Mouse (Mus musculus) kidney, embryonic 16.5 days (tissue): Measurements from ENCODE around the gene Evx1. TPM values are rescaled to one million over a fixed set of nuclear protein-coding genes. Genes with fewer than 3 reads are reported as not detected.
"Not testable (repeated sequence)": the region's sequence is repeated elsewhere in the genome, so short reads cannot be mapped to it uniquely, and the experiment has no call there.

Source experiments
- ATAC-seq: fragments of 200-750 bp; cut with Nextera tagmentation; 2 replicates; pipeline ENCODE4 v1.8.0; 2017; ENCODE audit warnings: moderate TSS enrichment; ENCODE audit not compliant: low FRiP score, low TSS enrichment
- H3K27ac ChIP-seq: fragments of 300-500 bp; sonication (generic); 2 replicates; pipeline ENCODE4 v1.5.1; 2014; ENCODE audit warnings: low read length
- H3K27me3 ChIP-seq: fragments of 300-500 bp; sonication (generic); 2 replicates; pipeline ENCODE4 v1.6.1; 2014; ENCODE audit warnings: low read length, control low read depth, mixed read lengths; ENCODE audit not compliant: insufficient read depth
- H3K36me3 ChIP-seq: fragments of 300-500 bp; sonication (generic); 2 replicates; pipeline ENCODE4 v1.6.1; 2014; ENCODE audit warnings: low read length, control low read depth, mixed read lengths; ENCODE audit not compliant: insufficient read depth
- H3K4me1 ChIP-seq: fragments of 300-500 bp; sonication (generic); 2 replicates; pipeline ENCODE4 v1.6.1; 2014; ENCODE audit warnings: low read length, control low read depth, mixed read lengths; ENCODE audit not compliant: insufficient read depth
- H3K4me2 ChIP-seq: fragments of 300-500 bp; sonication (generic); replicated peaks from 2 replicates; pipeline ENCODE4 v1.6.1; 2014; ENCODE audit warnings: low read depth, low read length
- H3K4me3 ChIP-seq: fragments of 300-500 bp; sonication (generic); 2 replicates; pipeline ENCODE4 v1.5.1; 2014; ENCODE audit warnings: mild to moderate bottlenecking, low read length
- H3K9ac ChIP-seq: fragments of 300-500 bp; sonication (generic); replicated peaks from 2 replicates; pipeline ENCODE4 v1.6.1; 2014; ENCODE audit warnings: low read length
- H3K9me3 ChIP-seq: fragments of 300-500 bp; sonication (generic); 2 replicates; pipeline ENCODE4 v1.6.1; 2016; ENCODE audit warnings: low read length, control low read depth
- WGBS: fragments of 180-500 bp; shearing (Covaris S2); extraction: QIAGEN DNeasy Blood & Tissue Kit; methylation state at CpG from one replicate; pipeline ENCODE4 v1.1.7; 2014; 5-methylcytosine and 5-hydroxymethylcytosine counted together
- polyA plus RNA-seq: library from polyadenylated mRNA; unstranded; fragments of >200 nt; fragmentation: Nextera tagmentation; extraction: Ambion mirVana; gene quantifications from 2 replicates; pipeline ENCODE4 v1.2.1, GENCODE M21; 2015

The Evx1 gene
- polyA plus RNA-seq, 1 experiment from 2014 or later, result not detected

DNA sequence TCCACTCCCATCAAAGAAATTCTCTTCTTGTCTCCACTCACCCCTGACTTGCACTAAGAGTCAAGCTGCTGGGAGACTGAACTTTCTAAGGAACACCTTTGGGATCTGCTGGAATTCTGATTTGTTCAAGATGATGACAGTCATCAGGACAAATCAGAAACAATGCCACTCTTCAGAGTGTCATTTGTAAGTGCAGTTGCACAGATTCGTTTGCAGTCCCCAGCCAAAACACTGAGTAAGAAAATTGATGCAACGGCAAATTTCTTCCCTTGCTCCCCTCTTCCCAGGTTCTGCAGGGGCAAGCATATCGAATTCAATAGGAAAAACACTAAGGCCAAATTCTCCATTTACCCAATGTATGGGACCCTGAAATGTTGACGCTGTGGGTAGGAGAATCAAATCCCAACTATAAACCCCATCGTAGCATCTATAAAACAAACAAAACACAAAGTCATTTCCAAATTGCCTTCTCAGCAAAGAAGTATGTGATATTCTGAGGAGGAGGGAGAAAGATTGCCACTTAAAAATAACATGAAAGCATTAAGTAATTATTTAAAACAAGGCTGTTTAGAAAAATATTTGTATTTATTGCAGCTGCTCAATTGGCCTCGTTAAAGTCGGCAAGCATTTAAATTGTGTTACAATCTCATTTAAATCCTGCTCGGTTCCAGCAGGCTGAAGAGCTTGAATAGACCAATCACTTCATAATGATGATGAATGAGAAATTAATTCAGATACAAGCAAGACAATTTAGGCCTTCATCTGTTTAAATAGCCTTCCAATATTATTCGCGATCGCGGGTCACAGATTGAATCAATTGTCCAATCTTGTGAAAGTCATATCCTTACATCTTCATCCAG is 7.9 kb downstream of the Evx1 start:
- no peaks in the 10 kb centered on the region for H3K9me3 ChIP-seq
- 6% methylated on average over 12 of the region's 12 CpGs for WGBS
- H3K27me3 ChIP-seq, result peaks cover 84% of the 10 kb centered on the region
- H3K9ac ChIP-seq, result no peak overlapping the region
- H3K4me3 ChIP-seq, result no peak overlapping the region
- no peaks in the 10 kb centered on the region for H3K36me3 ChIP-seq
- ATAC-seq, result no peak
- peaks cover 8% of the 10 kb centered on the region for H3K4me1 ChIP-seq
- no peak overlapping the region for H3K4me2 ChIP-seq
- H3K27ac ChIP-seq, result no peak overlapping the region

DNA sequence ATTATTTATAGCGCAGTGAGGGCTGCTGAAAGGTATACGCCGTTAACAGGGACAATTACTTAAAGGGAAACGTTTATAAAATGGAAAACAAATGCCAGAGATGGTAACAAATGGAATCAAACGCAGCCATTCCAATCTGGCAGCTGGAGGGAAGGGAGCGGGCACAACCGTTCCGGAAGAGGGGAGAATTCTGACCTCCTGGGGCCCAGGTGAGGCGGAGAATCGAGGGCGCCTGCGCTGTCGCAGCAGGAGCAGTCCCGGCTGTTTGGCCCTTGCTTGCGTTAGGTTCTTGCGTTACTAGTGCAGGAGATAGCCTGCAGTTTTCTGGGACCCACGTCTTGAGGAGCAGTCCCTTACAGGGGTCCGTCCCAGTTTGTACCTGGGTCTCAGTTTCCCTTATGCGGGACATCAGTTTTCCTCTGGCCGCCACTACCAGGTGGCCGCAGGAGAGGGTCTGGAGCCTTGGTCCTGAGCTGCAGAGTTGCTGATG is 8.6 kb downstream of the Evx1 start:
- no peak for ATAC-seq
- Histone ChIP-seq H3K9ac (no peak overlapping the region), H3K9me3 (no peaks in the 10 kb centered on the region), H3K36me3 (no peaks in the 10 kb centered on the region), H3K4me3 (no peak overlapping the region), H3K4me1 (peaks cover 1% of the 10 kb centered on the region; the same call in 1 of the 2 replicates), H3K27ac (no peak overlapping the region), H3K27me3 (peaks cover 82% of the 10 kb centered on the region), H3K4me2 (no peak overlapping the region)
- WGBS, result 3% methylated on average over 21 of the region's 21 CpGs

GRCm38 (mm10) chr6:52322721-52323215 is 9.5 kb downstream of the Evx1 start:
- WGBS, result 2% methylated on average over 16 of the region's 16 CpGs
- ATAC-seq, result no peak
- no peak overlapping the region for H3K27ac ChIP-seq
- H3K27me3 ChIP-seq, result peaks cover 73% of the 10 kb centered on the region
- no peaks in the 10 kb centered on the region for H3K4me1 ChIP-seq
- H3K4me3 ChIP-seq, result no peak overlapping the region
- no peak overlapping the region for H3K9ac ChIP-seq
- no peaks in the 10 kb centered on the region for H3K36me3 ChIP-seq
- no peaks in the 10 kb centered on the region for H3K9me3 ChIP-seq
- no peak overlapping the region for H3K4me2 ChIP-seq

DNA sequence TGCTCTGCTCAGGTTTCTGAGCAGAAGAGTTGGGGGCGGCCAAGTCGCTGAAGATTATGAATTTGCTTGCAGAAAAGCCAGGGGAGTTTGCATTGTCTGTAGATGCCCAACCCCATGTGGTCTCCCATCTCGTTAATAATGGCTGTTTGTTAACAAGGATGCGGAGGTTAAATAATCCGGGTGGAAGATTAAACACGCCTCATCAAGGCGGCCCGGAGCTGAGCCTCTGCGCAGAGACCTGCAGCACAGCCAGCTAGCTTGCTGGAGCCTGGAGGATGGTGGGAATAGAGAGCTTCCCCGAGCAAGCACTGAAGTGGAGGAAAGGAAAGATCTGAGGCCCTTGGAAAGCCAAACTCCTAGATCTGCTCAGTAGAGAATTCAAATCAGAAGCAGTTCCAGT is 10.0 kb downstream of the Evx1 start:
- Histone ChIP-seq H3K27me3 (peaks cover 68% of the 10 kb centered on the region), H3K4me2 (no peak overlapping the region), H3K9me3 (no peaks in the 10 kb centered on the region), H3K36me3 (no peaks in the 10 kb centered on the region), H3K9ac (no peak overlapping the region), H3K4me1 (no peaks in the 10 kb centered on the region), H3K4me3 (no peak overlapping the region), H3K27ac (no peak overlapping the region)
- ATAC-seq, result no peak
- WGBS, result 5% methylated on average over 10 of the region's 10 CpGs

DNA sequence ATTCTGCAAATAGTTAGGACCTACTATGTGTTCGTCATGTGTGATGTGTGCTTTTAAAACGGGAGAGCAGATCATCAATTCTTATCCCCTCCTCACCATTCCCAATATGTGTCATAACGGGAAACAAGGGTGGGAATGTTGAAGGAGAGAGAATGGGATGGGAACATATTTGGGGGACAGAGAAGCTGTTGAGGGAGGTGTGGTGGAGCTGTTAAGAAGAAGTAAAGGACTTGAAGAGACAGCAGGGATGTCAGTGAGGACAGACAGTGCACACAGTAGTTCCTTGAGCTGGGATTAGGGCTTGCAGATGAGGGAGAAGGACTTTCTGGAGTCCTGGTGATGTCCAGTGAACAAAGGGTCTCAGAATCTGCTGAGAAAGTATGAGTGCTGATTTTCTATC is 10.8 kb downstream of the Evx1 start:
- H3K9ac ChIP-seq, result no peak overlapping the region
- peaks cover 60% of the 10 kb centered on the region for H3K27me3 ChIP-seq
- H3K4me1 ChIP-seq, result no peaks in the 10 kb centered on the region
- ATAC-seq, result no peak
- H3K4me3 ChIP-seq, result no peak overlapping the region
- H3K36me3 ChIP-seq, result no peaks in the 10 kb centered on the region
- WGBS, result 71% methylated on average over 3 of the region's 3 CpGs
- no peaks in the 10 kb centered on the region for H3K9me3 ChIP-seq
- no peak overlapping the region for H3K27ac ChIP-seq
- no peak overlapping the region for H3K4me2 ChIP-seq

- not testable (repeated sequence) for H3K9me3 ChIP-seq, H3K4me2 ChIP-seq, H3K4me1 ChIP-seq, H3K27me3 ChIP-seq, ATAC-seq, H3K27ac ChIP-seq, H3K4me3 ChIP-seq, H3K9ac ChIP-seq, H3K36me3 ChIP-seq
- 95% methylated on average over 16 of the region's 16 CpGs for WGBS
Observed at GRCm38 (mm10) chr6:52346816-52347215, 33.5 kb downstream of the Evx1 start.

- no peak overlapping the region for H3K27ac ChIP-seq
- H3K4me2 ChIP-seq, result no peak overlapping the region
- no peak overlapping the region for H3K9ac ChIP-seq
- no peaks in the 10 kb centered on the region for H3K27me3 ChIP-seq
- no peaks in the 10 kb centered on the region for H3K4me1 ChIP-seq
- no peak overlapping the region for H3K4me3 ChIP-seq
- 80% methylated on average over 2 of the region's 2 CpGs for WGBS
- no peaks in the 10 kb centered on the region for H3K9me3 ChIP-seq
- ATAC-seq, result no peak
- H3K36me3 ChIP-seq, result no peaks in the 10 kb centered on the region
Observed at GRCm38 (mm10) chr6:52366021-52366420, 52.7 kb downstream of the Evx1 start.

- Histone ChIP-seq H3K4me3 (no peak overlapping the region), H3K4me2 (no peak overlapping the region), H3K27ac (no peak overlapping the region), H3K9me3 (no peaks in the 10 kb centered on the region), H3K9ac (no peak overlapping the region), H3K27me3 (no peaks in the 10 kb centered on the region), H3K4me1 (no peaks in the 10 kb centered on the region), H3K36me3 (no peaks in the 10 kb centered on the region)
- ATAC-seq, result no peak
- 70% methylated on average over 11 of the region's 11 CpGs for WGBS
Observed at GRCm38 (mm10) chr6:52366533-52366932, 53.2 kb downstream of the Evx1 start.

GRCm38 (mm10) chr6:52367067-52367466 is 53.8 kb downstream of the Evx1 start:
- no peak overlapping the region for H3K4me2 ChIP-seq
- WGBS, result 74% methylated on average over 4 of the region's 4 CpGs
- ATAC-seq, result no peak
- no peak overlapping the region for H3K4me3 ChIP-seq
- H3K36me3 ChIP-seq, result no peaks in the 10 kb centered on the region
- H3K4me1 ChIP-seq, result no peaks in the 10 kb centered on the region
- no peak overlapping the region for H3K27ac ChIP-seq
- no peak overlapping the region for H3K9ac ChIP-seq
- no peaks in the 10 kb centered on the region for H3K9me3 ChIP-seq
- H3K27me3 ChIP-seq, result no peaks in the 10 kb centered on the region
